Comparison of ENCODE assay signal across 27 mouse cellular contexts in genomic region chr1:132098076-132098475, GRCm38 (mm10). TPM values are rescaled to one million over a fixed set of nuclear protein-coding genes. Genes with fewer than 3 reads are reported as not detected.
"Had no signal": no experiment of that assay in that cellular context is flagged by ENCODE, and none has a peak within 500 bp of the region (broad histone marks: within the 10 kb centered on the region; RNA-seq: fewer than 3 reads in every experiment).

No protein-coding gene starts in this region.

- ATAC-seq: hindbrain, embryonic 16.5 days; inflammation-experienced regulatory T-cells, adult 6 months; intestine, embryonic 15.5 days; intestine, postnatal 0 days had no signal

- DNase-seq: gastrocnemius, postnatal 14 days; gastrocnemius, postnatal 36 days; heart, adult 11 months; heart, adult 2 months; heart, postnatal 10 days; heart, postnatal 4 days; kidney, adult 18-20 months; kidney, adult 8-10 months; kidney, postnatal 10 days; kidney, postnatal 25 days; kidney, postnatal 4 days; liver; liver, embryonic 13.5 days had no signal

- H3K36me3 ChIP-seq: heart, embryonic 10.5 days; heart, embryonic 12.5 days; hindbrain, embryonic 10.5 days; hindbrain, embryonic 12.5 days; intestine, embryonic 15.5 days; limb, embryonic 10.5 days; limb, embryonic 12.5 days; liver, embryonic 13.5 days had no signal

- H3K27ac ChIP-seq: heart, adult 2 months; heart, embryonic 10.5 days; hindbrain, embryonic 10.5 days; hindbrain, embryonic 12.5 days; hindbrain, embryonic 14.5 days; intestine, embryonic 15.5 days; layer of hippocampus, adult 2 months; left cerebral cortex, adult 2 months; limb, embryonic 10.5 days; limb, embryonic 12.5 days; liver, embryonic 13.5 days had no signal

- H3K4me1 ChIP-seq: hindbrain, embryonic 10.5 days; hindbrain, embryonic 12.5 days had no signal

- H3K4me3 ChIP-seq: heart, adult 2 months; heart, embryonic 10.5 days; heart, embryonic 12.5 days; hindbrain, embryonic 10.5 days; hindbrain, embryonic 12.5 days; intestine, embryonic 15.5 days; layer of hippocampus, adult 2 months; left cerebral cortex, adult 2 months; limb, embryonic 10.5 days; limb, embryonic 12.5 days; liver, embryonic 13.5 days had no signal

- H3K4me2 ChIP-seq: heart, embryonic 12.5 days; hindbrain, embryonic 12.5 days; hindbrain, embryonic 14.5 days; intestine, embryonic 15.5 days; limb, embryonic 12.5 days; liver, embryonic 11.5 days; liver, embryonic 13.5 days had no signal

- H3K9me3 ChIP-seq: heart, embryonic 10.5 days; hindbrain, embryonic 12.5 days; intestine, embryonic 15.5 days; limb, embryonic 10.5 days; liver, embryonic 13.5 days had no signal

- H3K9ac ChIP-seq: heart, embryonic 12.5 days; hindbrain, embryonic 12.5 days; hindbrain, embryonic 14.5 days; intestine, embryonic 15.5 days; limb, embryonic 12.5 days; liver, embryonic 13.5 days had no signal

- H3K27me3 ChIP-seq: heart, embryonic 12.5 days; hindbrain, embryonic 12.5 days; intestine, embryonic 15.5 days; limb, embryonic 12.5 days; liver, embryonic 13.5 days had no signal

RNA-seq across cellular contexts. Expression of gene Cdk18, which starts 41.4 kb away (rescaled TPM):
- polyA plus RNA-seq: inflammation-experienced regulatory T-cells, adult 6 months had no signal
